Mouse (Mus musculus): ENCODE results near the gene Arid4b. TPM values are rescaled to one million over a fixed set of nuclear protein-coding genes. Genes with fewer than 3 reads are reported as not detected.
A peak's percentile ranks its signal among the peaks of the same experiment; 100 is the strongest.

Arid4b gene
- polyA plus RNA-seq, 1 experiment from 2014 or later: 82.4 TPM

GRCm38 (mm10) chr13:14113746-14114528 lies 50.9 kb downstream of the Arid4b start:
- Histone ChIP-seq H3K27ac (replicated peaks; ENCODE audit: low read depth, low read length) (peak overlapping the region; percentile 17; the same call in 1 of the 2 replicates), H3K36me3 (ENCODE audit: control insufficient read depth, insufficient read depth, low read length) (no peaks in the 10 kb centered on the region), H3K4me3 (replicated peaks; ENCODE audit: low read depth, low read length) (no peak overlapping the region), H3K4me2 (ENCODE audit: low read length) (no peak overlapping the region), H3K27me3 (ENCODE audit: control insufficient read depth, insufficient read depth, low read length) (no peaks in the 10 kb centered on the region), H3K4me1 (ENCODE audit: control insufficient read depth, insufficient read depth, low read length) (no peaks in the 10 kb centered on the region), H3K9me3 (ENCODE audit: control insufficient read depth, low read length) (no peaks in the 10 kb centered on the region), H3K9ac (replicated peaks; ENCODE audit: low read length) (no peak overlapping the region)
- ATAC-seq (ENCODE audit: low FRiP score, low TSS enrichment): no peak
- WGBS: 81% methylated on average over 4 of the region's 4 CpGs
- peak; percentile 9 for DNase-seq

GRCm38 (mm10) chr13:14115805-14116204 lies 52.8 kb downstream of the Arid4b start:
- Histone ChIP-seq H3K36me3 (ENCODE audit: control insufficient read depth, insufficient read depth, low read length) (no peaks in the 10 kb centered on the region), H3K27ac (replicated peaks; ENCODE audit: low read depth, low read length) (no peak overlapping the region), H3K4me3 (replicated peaks; ENCODE audit: low read depth, low read length) (no peak overlapping the region), H3K4me2 (ENCODE audit: low read length) (no peak overlapping the region), H3K4me1 (ENCODE audit: control insufficient read depth, insufficient read depth, low read length) (no peaks in the 10 kb centered on the region), H3K9ac (replicated peaks; ENCODE audit: low read length) (no peak overlapping the region), H3K9me3 (ENCODE audit: control insufficient read depth, low read length) (no peaks in the 10 kb centered on the region), H3K27me3 (ENCODE audit: control insufficient read depth, insufficient read depth, low read length) (no peaks in the 10 kb centered on the region)
- 97% methylated on average over 2 of the region's 2 CpGs for WGBS
- no peak for DNase-seq
- ATAC-seq (ENCODE audit: low FRiP score, low TSS enrichment): no peak

- no peak overlapping the region for H3K4me3 ChIP-seq (replicated peaks; ENCODE audit: low read depth, low read length)
- peaks cover 22% of the 10 kb centered on the region for H3K36me3 ChIP-seq (ENCODE audit: control insufficient read depth, insufficient read depth, low read length)
- DNase-seq: peak; percentile 26
- H3K27me3 ChIP-seq (ENCODE audit: control insufficient read depth, insufficient read depth, low read length): no peaks in the 10 kb centered on the region
- no peak overlapping the region for H3K27ac ChIP-seq (replicated peaks; ENCODE audit: low read depth, low read length)
- 71% methylated on average over 1 of the region's 1 CpGs for WGBS
- no peak overlapping the region for H3K9ac ChIP-seq (replicated peaks; ENCODE audit: low read length)
- H3K4me2 ChIP-seq (ENCODE audit: low read length): no peak overlapping the region
- no peaks in the 10 kb centered on the region for H3K4me1 ChIP-seq (ENCODE audit: control insufficient read depth, insufficient read depth, low read length)
- no peaks in the 10 kb centered on the region for H3K9me3 ChIP-seq (ENCODE audit: control insufficient read depth, low read length)
- ATAC-seq (ENCODE audit: low FRiP score, low TSS enrichment): no peak
Measured at GRCm38 (mm10) chr13:14131651-14132050, 68.6 kb downstream of the Arid4b start.

- no peaks in the 10 kb centered on the region for H3K4me1 ChIP-seq (ENCODE audit: control insufficient read depth, insufficient read depth, low read length)
Measured at GRCm38 (mm10) chr13:14142294-14142966, 79.4 kb downstream of the Arid4b start.

GRCm38 (mm10) chr13:14177989-14178388 lies 115.0 kb downstream of the Arid4b start:
- no peaks in the 10 kb centered on the region for H3K9me3 ChIP-seq (ENCODE audit: control insufficient read depth, low read length)
- 92% methylated on average over 1 of the region's 1 CpGs for WGBS
- H3K4me1 ChIP-seq (ENCODE audit: control insufficient read depth, insufficient read depth, low read length): no peaks in the 10 kb centered on the region
- DNase-seq (peak; percentile 41), ATAC-seq (ENCODE audit: low FRiP score, low TSS enrichment) (no peak)
- H3K27me3 ChIP-seq (ENCODE audit: control insufficient read depth, insufficient read depth, low read length): no peaks in the 10 kb centered on the region
- no peak overlapping the region for H3K4me2 ChIP-seq (ENCODE audit: low read length)
- no peak overlapping the region for H3K27ac ChIP-seq (replicated peaks; ENCODE audit: low read depth, low read length)
- peaks cover 10% of the 10 kb centered on the region for H3K36me3 ChIP-seq (ENCODE audit: control insufficient read depth, insufficient read depth, low read length)
- no peak overlapping the region for H3K4me3 ChIP-seq (replicated peaks; ENCODE audit: low read depth, low read length)
- no peak overlapping the region for H3K9ac ChIP-seq (replicated peaks; ENCODE audit: low read length)

More at GRCm38 (mm10) chr13:14142294-14142966, 79.4 kb downstream of the Arid4b start:
- Histone ChIP-seq H3K4me3 (replicated peaks; ENCODE audit: low read depth, low read length) (no peak overlapping the region), H3K27me3 (ENCODE audit: control insufficient read depth, insufficient read depth, low read length) (no peaks in the 10 kb centered on the region), H3K4me2 (ENCODE audit: low read length) (no peak overlapping the region), H3K36me3 (ENCODE audit: control insufficient read depth, insufficient read depth, low read length) (peaks cover 18% of the 10 kb centered on the region), H3K9ac (replicated peaks; ENCODE audit: low read length) (no peak overlapping the region), H3K27ac (replicated peaks; ENCODE audit: low read depth, low read length) (no peak overlapping the region), H3K9me3 (ENCODE audit: control insufficient read depth, low read length) (no peaks in the 10 kb centered on the region)
- DNase-seq: peak; percentile 31
- no peak for ATAC-seq (ENCODE audit: low FRiP score, low TSS enrichment)
- WGBS: 97% methylated on average over 2 of the region's 2 CpGs

- Histone ChIP-seq H3K4me3 (replicated peaks; ENCODE audit: low read depth, low read length) (no peak overlapping the region), H3K4me2 (ENCODE audit: low read length) (no peak overlapping the region), H3K27ac (replicated peaks; ENCODE audit: low read depth, low read length) (no peak overlapping the region), H3K9me3 (ENCODE audit: control insufficient read depth, low read length) (no peaks in the 10 kb centered on the region), H3K27me3 (ENCODE audit: control insufficient read depth, insufficient read depth, low read length) (no peaks in the 10 kb centered on the region), H3K9ac (replicated peaks; ENCODE audit: low read length) (no peak overlapping the region), H3K4me1 (ENCODE audit: control insufficient read depth, insufficient read depth, low read length) (no peaks in the 10 kb centered on the region), H3K36me3 (ENCODE audit: control insufficient read depth, insufficient read depth, low read length) (peaks cover 17% of the 10 kb centered on the region)
- WGBS: 87% methylated on average over 3 of the region's 3 CpGs
- DNase-seq: no peak
- no peak for ATAC-seq (ENCODE audit: low FRiP score, low TSS enrichment)
Measured at GRCm38 (mm10) chr13:14179669-14180068, 116.6 kb downstream of the Arid4b start.

- Histone ChIP-seq H3K27me3 (ENCODE audit: control insufficient read depth, insufficient read depth, low read length) (no peaks in the 10 kb centered on the region), H3K4me1 (ENCODE audit: control insufficient read depth, insufficient read depth, low read length) (no peaks in the 10 kb centered on the region), H3K27ac (replicated peaks; ENCODE audit: low read depth, low read length) (no peak overlapping the region), H3K4me3 (replicated peaks; ENCODE audit: low read depth, low read length) (no peak overlapping the region), H3K36me3 (ENCODE audit: control insufficient read depth, insufficient read depth, low read length) (peaks cover 21% of the 10 kb centered on the region; the same call in 1 of the 2 replicates), H3K9ac (replicated peaks; ENCODE audit: low read length) (no peak overlapping the region), H3K4me2 (ENCODE audit: low read length) (no peak overlapping the region), H3K9me3 (ENCODE audit: control insufficient read depth, low read length) (no peaks in the 10 kb centered on the region)
- WGBS: 52% methylated on average over 2 of the region's 2 CpGs
- DNase-seq: no peak
- no peak for ATAC-seq (ENCODE audit: low FRiP score, low TSS enrichment)
Measured at GRCm38 (mm10) chr13:14245946-14246345, 182.9 kb downstream of the Arid4b start.

Measured in midbrain, embryonic 14.5 days (tissue).